Mouse (Mus musculus): ENCODE data around the gene Ovol2.

Ovol2 gene

GRCm38 (mm10) chr2:144311372-144311771, 20.6 kb downstream of the Ovol2 start:
- no peak for DNase-seq (ENCODE audit: low spot score)

- no peak for DNase-seq (ENCODE audit: low spot score)
Observed at GRCm38 (mm10) chr2:144310273-144310672, 21.7 kb downstream of the Ovol2 start.

- DNase-seq (ENCODE audit: low spot score), result no peak
Observed at GRCm38 (mm10) chr2:144308561-144308960, 23.4 kb downstream of the Ovol2 start.

GRCm38 (mm10) chr2:144305721-144306294, 26.1 kb downstream of the Ovol2 start:
- no peak for DNase-seq (ENCODE audit: low spot score)

- no peak for DNase-seq (ENCODE audit: low spot score)
Observed at GRCm38 (mm10) chr2:144301101-144301500, 30.8 kb downstream of the Ovol2 start.

GRCm38 (mm10) chr2:144299749-144300669, 31.9 kb downstream of the Ovol2 start:
- DNase-seq (ENCODE audit: low spot score), result no peak

GRCm38 (mm10) chr2:144295145-144295735, 36.7 kb downstream of the Ovol2 start:
- DNase-seq (ENCODE audit: low spot score), result no peak

GRCm38 (mm10) chr2:144291600-144292305, 40.2 kb downstream of the Ovol2 start:
- no peak for DNase-seq (ENCODE audit: low spot score)

GRCm38 (mm10) chr2:144290321-144290720, 41.6 kb downstream of the Ovol2 start:
- DNase-seq (ENCODE audit: low spot score), result no peak

GRCm38 (mm10) chr2:144281417-144281816, 50.5 kb downstream of the Ovol2 start:
- DNase-seq (ENCODE audit: low spot score), result no peak

GRCm38 (mm10) chr2:144280568-144280967, 51.4 kb downstream of the Ovol2 start:
- DNase-seq (ENCODE audit: low spot score), result no peak

- DNase-seq (ENCODE audit: low spot score), result no peak
Observed at GRCm38 (mm10) chr2:144279742-144280141, 52.2 kb downstream of the Ovol2 start.

- no peak for DNase-seq (ENCODE audit: low spot score)
Observed at GRCm38 (mm10) chr2:144276885-144277284, 55.1 kb downstream of the Ovol2 start.

GRCm38 (mm10) chr2:144274741-144275140, 57.2 kb downstream of the Ovol2 start:
- DNase-seq (ENCODE audit: low spot score), result no peak

- DNase-seq (ENCODE audit: low spot score), result no peak
Observed at GRCm38 (mm10) chr2:144272088-144272487, 59.9 kb downstream of the Ovol2 start.

- peak; percentile 88 for DNase-seq (ENCODE audit: low spot score)
Observed at GRCm38 (mm10) chr2:144270507-144271420, 61.2 kb downstream of the Ovol2 start, which contains the start of the genes Mgme1 and Snx5. Gene Mgme1 (plus strand): TSS chr2:144270663. Gene Snx5 (minus strand): TSS chr2:144270906.

GRCm38 (mm10) chr2:144269679-144270475, 62.1 kb downstream of the Ovol2 start:
- DNase-seq (ENCODE audit: low spot score), result no peak

GRCm38 (mm10) chr2:144269306-144269650, 62.7 kb downstream of the Ovol2 start:
- DNase-seq (ENCODE audit: low spot score), result no peak

GRCm38 (mm10) chr2:144268446-144269305, 63.3 kb downstream of the Ovol2 start:
- DNase-seq (ENCODE audit: low spot score), result no peak

GRCm38 (mm10) chr2:144267731-144268015, 64.3 kb downstream of the Ovol2 start:
- DNase-seq (ENCODE audit: low spot score), result no peak
